9 mouse cellular contexts compared by ENCODE assay signal in genomic region chr5:112214419-112214818, GRCm38 (mm10). TPM values are rescaled to one million over a fixed set of nuclear protein-coding genes. Genes with fewer than 3 reads are reported as not detected.
DNase-seq lines count a peak whose midpoint lies in the region; ATAC-seq and TF ChIP-seq lines count a peak whose summit lies in the region.
"Had no signal": no experiment of that assay in that cellular context is flagged by ENCODE, and none has a peak within 500 bp of the region (broad histone marks: within the 10 kb centered on the region; RNA-seq: fewer than 3 reads in every experiment).

No protein-coding gene starts in this region.

- H3K4me1 ChIP-seq in embryonic facial prominence, embryonic 13.5 days, result peaks cover 29% of the 10 kb centered on the region
- H3K4me1 ChIP-seq in megakaryocyte, embryonic 14.5 days, result peaks cover 61% of the 10 kb centered on the region
- H3K4me1 ChIP-seq in small intestine, adult 2 months (ENCODE audit: control insufficient read depth, insufficient read depth, insufficient read length, low read length), result no peaks in the 10 kb centered on the region

- peak overlapping the region; percentile 27 for H3K4me2 ChIP-seq in embryonic facial prominence, embryonic 13.5 days

- no peak overlapping the region for H3K9ac ChIP-seq in embryonic facial prominence, embryonic 13.5 days

- no peak overlapping the region for H3K4me3 ChIP-seq in embryonic facial prominence, embryonic 13.5 days
- H3K4me3 ChIP-seq in left cerebral cortex, adult 2 months, result no peak overlapping the region
- H3K4me3 ChIP-seq in megakaryocyte, embryonic 14.5 days (replicated peaks), result peak overlapping the region; percentile 76
- H3K4me3 ChIP-seq in small intestine, adult 2 months (ENCODE audit: low read depth, low read length), result no peak overlapping the region

- no peak overlapping the region for H3K27ac ChIP-seq in embryonic facial prominence, embryonic 13.5 days
- H3K27ac ChIP-seq in left cerebral cortex, adult 2 months, result no peak overlapping the region
- H3K27ac ChIP-seq in small intestine, adult 2 months (ENCODE audit: insufficient read depth, low read depth, low read length), result no peak overlapping the region

- ATAC-seq in embryonic facial prominence, embryonic 13.5 days (ENCODE audit: insufficient number of reproducible peaks, insufficient read depth, low FRiP score, low TSS enrichment, low read depth), result no peak
- peak; percentile 50 to 59; a peak in 2 of 4 replicates for ATAC-seq in hematopoietic stem cell, adult 5-6 weeks (replicated peaks in 1 of 2; ENCODE audit: insufficient read depth in 1 of 2, low FRiP score in 2 of 2, low TSS enrichment in 1 of 2, low read depth in 1 of 2, poor library complexity in 2 of 2, severe bottlenecking in 2 of 2)

- peak; percentile 34 to 77 for DNase-seq in adrenal gland, adult (ENCODE audit: inconsistent age in 2 of 2, low spot score in 1 of 2)
- no peak for DNase-seq in adrenal gland, adult 8-10 months
- DNase-seq in ZHBTc4 (ENCODE audit: low read depth, low spot score), result peak; percentile 86
- peak; percentile 68 to 73 for DNase-seq in left cerebral cortex, adult 2 months (ENCODE audit: extremely low spot score in 1 of 2, low spot score in 2 of 2)

- TF ChIP-seq POLR2A in small intestine, adult 2 months (IDR thresholded peaks at IDR 0.05; ENCODE audit: low read depth, low read length), result no peak

- intact Hi-C loops in left cerebral cortex, adult 2 months (cut with DNase I), result loop anchor here (5.0 kb wide), 1 partner anchor 213 kb away; no protein-coding TSS in a partner anchor

- 2% methylated on average over 10 of the region's 10 CpGs for WGBS in embryonic facial prominence, embryonic 13.5 days
- WGBS in small intestine, adult 2 months, result 6% methylated on average over 10 of the region's 10 CpGs

- peaks cover 6% of the 10 kb centered on the region; the same call in 1 of the 2 replicates for H3K27me3 ChIP-seq in embryonic facial prominence, embryonic 13.5 days
- peaks cover 74% of the 10 kb centered on the region for H3K27me3 ChIP-seq in megakaryocyte, embryonic 14.5 days (replicated peaks)
- H3K27me3 ChIP-seq in small intestine, adult 2 months (ENCODE audit: control insufficient read depth, insufficient read depth, low read length), result no peaks in the 10 kb centered on the region

- H3K9me3 ChIP-seq in embryonic facial prominence, embryonic 13.5 days, result no peaks in the 10 kb centered on the region
- H3K9me3 ChIP-seq in megakaryocyte, embryonic 14.5 days, result peaks cover 14% of the 10 kb centered on the region

- TF ChIP-seq CTCF in left cerebral cortex, adult 2 months (IDR thresholded peaks at IDR 0.05), result peak; percentile 75
- peak; percentile 70; the same call in 1 of the 2 replicates for TF ChIP-seq CTCF in small intestine, adult 2 months (IDR thresholded peaks at IDR 0.05; ENCODE audit: extremely low read depth, insufficient read length, insufficient replicate concordance, low read depth, low read length)

- H3K36me3 ChIP-seq in embryonic facial prominence, embryonic 13.5 days, result no peaks in the 10 kb centered on the region
- H3K36me3 ChIP-seq in megakaryocyte, embryonic 14.5 days (replicated peaks; ENCODE audit: low read length), result no peaks in the 10 kb centered on the region
- H3K36me3 ChIP-seq in small intestine, adult 2 months (ENCODE audit: control insufficient read depth, insufficient read depth, low read length), result no peaks in the 10 kb centered on the region

RNA-seq across cellular contexts. Expression of gene Cryba4, which starts 37.9 kb away (rescaled TPM):
- total RNA-seq in adrenal gland, adult 8-10 months (2022), result 100 to 1,000 TPM in 1 of 4 experiments, 10 to 100 TPM in 3; 42.1 to 126 (median 66.3) TPM
- polyA plus RNA-seq in embryonic facial prominence, embryonic 13.5 days (2015; fragmentation: Nextera tagmentation; extraction: Ambion mirVana), result 1.0 and 1.9 TPM in 2 replicates
- 0.63 TPM in 1 of 2 replicates, not detected in the other for total RNA-seq in hematopoietic stem cell, adult 5-6 weeks (2017)
- total RNA-seq in left cerebral cortex, adult 2 months (2021), result under 1 TPM in 1 of 2 experiments, not detected in 1; 0.49 TPM
- 9.4 and 17.2 TPM in 2 replicates for polyA plus RNA-seq in megakaryocyte, embryonic 14.5 days (2012; ENCODE audit: insufficient read depth, low replicate concordance)
- 1.5 and 2.2 TPM in 2 replicates for polyA plus RNA-seq in small intestine, adult 2 months (2012; rRNA removed)

RNA-seq across cellular contexts. Expression of gene Crybb1, which starts 41.2 kb away (rescaled TPM):
- total RNA-seq in adrenal gland, adult 8-10 months (2022), result 1 to 10 TPM in 3 of 4 experiments, under 1 TPM in 1; 0.74 to 7.0 (median 2.6) TPM
- 1.0 and 1.3 TPM in 2 replicates for polyA plus RNA-seq in embryonic facial prominence, embryonic 13.5 days (2015; fragmentation: Nextera tagmentation; extraction: Ambion mirVana)
- total RNA-seq in hematopoietic stem cell, adult 5-6 weeks (2017), result not detected in 2 replicates
- 1 to 10 TPM; 6.9 to 7.4 TPM for total RNA-seq in left cerebral cortex, adult 2 months (2021)
- polyA plus RNA-seq in megakaryocyte, embryonic 14.5 days (2012; ENCODE audit: insufficient read depth, low replicate concordance), result 0.25 and 3.6 TPM in 2 replicates
- polyA plus RNA-seq in small intestine, adult 2 months (2012; rRNA removed), result 0.33 and 0.34 TPM in 2 replicates
- total RNA-seq: neutrophil, adult 5-6 weeks had no signal

Comparison
In these comparisons a context has a peak if more than half of its experiments do, and no peak if none do; other contexts are left out.
1. RNA of gene Cryba4, which starts 37.9 kb away (total RNA-seq): 42.1 to 126 TPM in adrenal gland, adult 8-10 months; 0.49 TPM in left cerebral cortex, adult 2 months and 0.63 TPM in hematopoietic stem cell, adult 5-6 weeks; every median in the first group is over 10 times any median in the second.